Mouse (Mus musculus) forelimb bud, embryonic 11.5 days (tissue): ENCODE results near the gene Ddx21.

ENCODE experiments used
- DNase-seq: peaks from one replicate; pipeline ENCODE4 v3.0.0-alpha.2; 2012; ENCODE audit warnings: low read depth, low spot score

Gene Ddx21

GRCm38 (mm10) chr10:62570126-62570871 is 31.8 kb downstream of the Ddx21 start:
- DNase-seq = no peak

- DNase-seq = no peak
These were observed 33.2 kb downstream of the Ddx21 start for GRCm38 (mm10) chr10:62568861-62569260.

GRCm38 (mm10) chr10:62557736-62558135 is 44.3 kb downstream of the Ddx21 start:
- DNase-seq = peak; percentile 12

GRCm38 (mm10) chr10:62556558-62556901 is 45.6 kb downstream of the Ddx21 start:
- no peak for DNase-seq

GRCm38 (mm10) chr10:62555705-62556557 is 46.1 kb downstream of the Ddx21 start:
- DNase-seq = no peak

- no peak for DNase-seq
These were observed 48.4 kb downstream of the Ddx21 start for GRCm38 (mm10) chr10:62553611-62554091.

GRCm38 (mm10) chr10:62550787-62551300 is 51.2 kb downstream of the Ddx21 start:
- DNase-seq = no peak

GRCm38 (mm10) chr10:62549523-62550166 is 52.4 kb downstream of the Ddx21 start:
- peak; percentile 67 for DNase-seq

GRCm38 (mm10) chr10:62546441-62546840 is 55.6 kb downstream of the Ddx21 start:
- no peak for DNase-seq

- DNase-seq = no peak
These were observed 56.3 kb downstream of the Ddx21 start for GRCm38 (mm10) chr10:62545759-62546158.

GRCm38 (mm10) chr10:62544316-62544715 is 57.8 kb downstream of the Ddx21 start:
- DNase-seq = no peak

GRCm38 (mm10) chr10:62543399-62543808 is 58.7 kb downstream of the Ddx21 start:
- no peak for DNase-seq

GRCm38 (mm10) chr10:62542928-62543327 is 59.2 kb downstream of the Ddx21 start:
- DNase-seq = no peak

GRCm38 (mm10) chr10:62542507-62542906 is 59.6 kb downstream of the Ddx21 start:
- DNase-seq = no peak

GRCm38 (mm10) chr10:62541499-62541898 is 60.6 kb downstream of the Ddx21 start:
- no peak for DNase-seq

GRCm38 (mm10) chr10:62540800-62541199 is 61.3 kb downstream of the Ddx21 start:
- DNase-seq = no peak

- no peak for DNase-seq
These were observed 67.6 kb downstream of the Ddx21 start for GRCm38 (mm10) chr10:62534509-62534908.

- no peak for DNase-seq
These were observed 69.2 kb downstream of the Ddx21 start for GRCm38 (mm10) chr10:62532832-62533231.
